Mouse (Mus musculus) heart, postnatal 0 days (tissue): Measurements from ENCODE around the gene Pfkfb3.

Experiments used
- CTCF ChIP-seq: IDR thresholded peaks from 2 replicates; pipeline ENCODE4 v1.5.1; 2016; ENCODE audit warnings: antibody characterized with exemption, control low read depth, low read depth
- EP300 ChIP-seq: IDR thresholded peaks from 2 replicates; pipeline ENCODE4 v1.6.1; 2016; ENCODE audit warnings: antibody characterized with exemption, low read depth

GRCm38 (mm10) chr2:11521758-11522157 lies 32.1 kb downstream of the Pfkfb3 start:
- TF ChIP-seq CTCF (no peak), EP300 (no peak)
